Mouse (Mus musculus) thymus, postnatal 14 days (tissue): Measurements from ENCODE around the gene Gp1bb.

ENCODE experiments used
- DNase-seq: peaks from one replicate; pipeline ENCODE4 v3.0.0; 2021

The Gp1bb gene

DNA sequence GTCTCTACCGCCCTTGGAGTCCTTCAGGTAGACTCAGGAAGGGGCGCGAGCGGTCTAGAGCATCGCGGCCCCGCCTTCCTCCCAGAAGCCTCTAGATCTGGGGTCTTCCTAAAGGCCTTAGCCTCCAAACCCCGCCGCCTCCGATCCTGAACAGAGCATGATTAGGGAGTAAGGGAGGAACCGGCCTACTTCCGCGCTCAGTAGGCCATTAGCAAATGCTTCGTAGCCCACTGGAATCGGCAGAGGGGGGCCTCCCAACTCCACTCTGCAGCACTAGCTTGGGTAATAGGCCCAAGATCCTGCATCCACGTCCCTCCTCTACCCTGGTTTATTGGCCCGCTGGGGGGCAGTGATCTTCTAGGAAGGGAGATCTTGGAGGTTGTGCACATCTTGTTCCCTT is at the start of gene Gp1bb:
TSS of gene Gp1bb (minus strand) at position 385 of the 400 bp plus-strand sequence.
- no peak for DNase-seq

DNA sequence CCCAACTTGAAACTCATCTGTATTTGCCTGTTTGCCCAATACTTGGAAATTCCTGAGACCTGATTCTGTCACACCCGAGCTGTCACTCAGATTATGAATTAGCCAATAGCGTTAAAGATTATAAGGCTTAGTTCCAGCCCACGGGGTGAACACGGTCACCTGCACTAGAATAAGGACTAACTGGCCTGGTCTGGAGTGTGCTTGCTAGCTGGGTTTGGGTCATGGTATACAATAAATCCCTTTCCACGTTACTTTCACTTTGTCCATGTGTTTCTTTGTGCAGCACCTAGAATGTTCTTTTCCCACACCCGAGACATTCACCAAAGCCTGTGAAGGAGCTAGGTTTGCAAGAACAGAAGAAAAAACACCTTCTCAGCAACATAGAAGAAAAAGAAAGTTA is 47.7 kb upstream of the Gp1bb start:
- DNase-seq = no peak

DNA sequence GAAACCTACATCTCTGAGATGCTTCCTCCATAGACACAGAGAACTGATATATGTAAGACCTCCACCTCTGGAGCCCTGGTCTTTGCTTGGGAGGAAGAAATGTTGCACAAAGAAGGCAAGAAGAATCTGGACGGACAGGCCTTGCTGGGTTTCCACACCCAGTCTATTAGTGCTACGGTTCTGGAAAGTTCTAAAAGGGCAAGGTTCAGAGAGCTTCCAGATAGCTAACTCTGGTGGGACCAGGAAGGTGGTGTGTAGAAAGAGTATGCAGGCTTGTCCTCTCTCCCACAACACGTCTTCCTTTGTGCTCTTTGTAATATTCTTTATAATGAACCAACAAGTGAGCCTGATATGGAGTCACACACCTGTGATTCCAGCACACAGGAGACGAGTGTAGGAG is 36.4 kb upstream of the Gp1bb start:
- DNase-seq = no peak

DNA sequence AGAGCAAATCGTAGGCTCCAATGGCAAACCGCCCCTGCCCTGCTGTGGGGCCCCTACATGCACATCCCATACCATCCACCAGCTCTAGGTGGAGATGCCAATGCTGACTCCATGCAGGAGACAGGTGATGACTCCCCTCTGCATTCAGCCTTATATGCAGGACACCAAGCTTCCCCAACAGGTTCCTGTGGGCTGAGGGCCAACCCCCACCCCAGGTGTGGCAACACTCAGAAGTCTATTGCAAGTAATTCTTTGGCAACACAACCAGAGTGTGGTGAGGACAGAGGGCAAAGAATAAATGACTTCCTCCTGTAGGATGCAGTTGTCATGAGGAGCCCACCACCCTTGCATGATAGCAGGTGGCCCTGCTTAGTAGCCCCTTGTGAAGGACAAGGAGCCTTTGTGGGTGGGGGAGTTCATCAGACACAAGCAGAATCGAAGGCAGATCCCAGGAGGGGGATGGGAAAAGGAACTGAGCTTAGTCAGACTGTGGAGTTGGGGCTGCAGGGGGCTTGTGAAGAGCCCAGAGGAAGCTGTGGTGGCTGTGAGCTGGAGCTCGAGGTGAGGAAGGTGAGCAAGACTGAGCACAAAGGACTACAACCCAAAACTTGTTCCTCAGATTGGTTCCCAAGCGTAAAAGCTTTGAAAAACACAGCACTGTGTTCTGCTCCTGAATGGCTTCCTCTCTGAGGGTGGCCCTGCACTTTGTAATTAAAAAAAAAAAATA is 33.3 kb upstream of the Gp1bb start:
- DNase-seq = no peak

DNA sequence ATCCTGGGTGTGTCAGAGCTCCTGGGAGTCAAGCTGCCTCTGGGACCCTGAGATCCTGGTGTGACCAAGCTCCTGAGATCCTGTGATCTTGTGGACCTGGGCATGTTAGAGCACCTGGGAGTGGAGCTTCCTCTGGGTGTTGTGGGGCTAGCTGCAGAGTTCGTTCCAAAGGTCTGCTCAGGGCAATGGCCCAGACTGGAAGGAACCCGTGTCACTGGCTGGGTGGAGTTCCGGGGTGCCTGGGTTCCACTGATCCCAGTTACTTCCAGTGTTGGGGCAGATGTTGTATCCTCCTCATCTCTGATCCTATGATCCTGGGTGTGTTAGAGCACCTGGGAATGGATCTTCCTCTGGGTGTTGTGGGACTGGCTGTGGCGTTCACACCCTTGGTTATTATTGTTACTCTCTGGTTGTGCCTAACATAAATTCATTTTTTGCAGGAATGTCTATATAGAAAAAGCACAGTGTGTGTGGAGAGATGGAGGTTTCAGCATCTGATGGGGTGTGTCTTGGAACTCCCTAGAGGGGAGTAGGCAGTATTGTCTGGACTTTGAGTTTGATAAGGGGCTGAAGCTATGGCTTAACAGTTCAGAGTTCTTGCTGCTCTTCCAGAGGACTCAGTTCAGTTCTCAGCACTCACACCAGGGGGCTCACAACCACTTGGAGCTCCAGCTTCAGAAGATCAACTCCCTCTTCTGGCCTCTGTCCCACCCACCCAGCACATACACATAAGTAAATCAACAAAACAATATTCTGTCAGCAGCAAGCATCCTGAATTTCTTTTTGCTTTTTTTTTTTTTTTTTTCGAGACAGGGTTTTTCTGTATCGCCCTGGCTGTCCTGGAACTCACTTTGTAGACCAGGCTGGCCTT is 31.3 kb upstream of the Gp1bb start:
- DNase-seq = no peak

DNA sequence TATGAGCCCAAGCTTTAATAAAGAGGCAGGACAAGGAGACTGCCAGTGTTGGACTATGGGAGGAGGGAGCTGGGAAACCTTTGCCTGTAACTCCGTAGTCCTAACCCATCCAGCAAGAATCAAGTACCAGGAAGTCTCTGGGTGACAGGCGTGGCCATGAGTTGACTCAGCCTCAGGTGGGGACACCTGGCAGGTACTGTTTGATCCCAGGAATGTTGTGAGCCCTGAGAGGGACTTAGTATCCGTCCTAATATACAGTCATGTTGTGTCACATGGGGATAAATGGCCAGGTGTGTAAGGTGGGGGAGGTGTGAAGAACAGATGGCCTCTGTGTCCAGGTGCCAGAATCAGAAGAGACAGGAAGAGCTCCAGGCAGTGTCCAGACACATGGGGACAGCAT is 26.9 kb upstream of the Gp1bb start:
- DNase-seq = no peak

DNA sequence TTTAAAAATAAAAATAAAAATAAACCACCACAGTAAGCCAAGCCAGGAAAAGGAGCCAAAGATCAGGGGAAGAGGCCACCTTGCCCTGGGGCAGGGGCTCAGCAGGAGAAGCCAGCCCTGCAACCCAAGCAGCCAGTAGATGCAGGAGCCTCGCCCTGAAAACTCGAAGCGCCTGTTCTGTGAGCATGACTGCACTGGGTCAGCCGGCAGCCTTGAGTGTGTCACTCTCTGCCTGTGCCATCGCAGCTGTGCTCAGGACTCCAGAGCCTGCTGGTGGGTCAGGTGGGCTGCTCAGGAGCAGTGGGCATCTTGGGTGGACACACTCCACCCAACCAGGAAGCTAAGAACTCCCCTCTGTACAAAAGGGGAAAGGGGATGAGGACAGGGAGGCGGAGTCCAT is 23.1 kb upstream of the Gp1bb start:
- no peak for DNase-seq

DNA sequence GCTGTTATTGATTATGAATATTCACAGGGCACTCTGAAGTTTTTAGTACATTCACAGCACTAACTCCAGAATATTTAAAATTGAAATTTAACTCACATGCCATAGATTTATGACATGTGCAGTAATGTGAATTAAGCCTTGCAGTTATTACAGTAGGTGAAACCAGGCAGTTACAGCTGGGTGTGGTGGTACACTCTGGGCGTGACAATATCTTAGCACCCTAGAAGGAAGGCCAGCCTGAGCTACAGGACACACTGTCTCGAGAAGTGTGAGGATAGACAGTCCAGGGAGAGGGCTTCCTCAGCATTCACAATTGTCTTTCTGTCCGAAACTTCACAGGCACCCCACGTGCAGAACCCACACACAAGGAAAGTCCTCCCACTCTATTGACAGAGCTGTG is 22.3 kb upstream of the Gp1bb start:
- DNase-seq = no peak

DNA sequence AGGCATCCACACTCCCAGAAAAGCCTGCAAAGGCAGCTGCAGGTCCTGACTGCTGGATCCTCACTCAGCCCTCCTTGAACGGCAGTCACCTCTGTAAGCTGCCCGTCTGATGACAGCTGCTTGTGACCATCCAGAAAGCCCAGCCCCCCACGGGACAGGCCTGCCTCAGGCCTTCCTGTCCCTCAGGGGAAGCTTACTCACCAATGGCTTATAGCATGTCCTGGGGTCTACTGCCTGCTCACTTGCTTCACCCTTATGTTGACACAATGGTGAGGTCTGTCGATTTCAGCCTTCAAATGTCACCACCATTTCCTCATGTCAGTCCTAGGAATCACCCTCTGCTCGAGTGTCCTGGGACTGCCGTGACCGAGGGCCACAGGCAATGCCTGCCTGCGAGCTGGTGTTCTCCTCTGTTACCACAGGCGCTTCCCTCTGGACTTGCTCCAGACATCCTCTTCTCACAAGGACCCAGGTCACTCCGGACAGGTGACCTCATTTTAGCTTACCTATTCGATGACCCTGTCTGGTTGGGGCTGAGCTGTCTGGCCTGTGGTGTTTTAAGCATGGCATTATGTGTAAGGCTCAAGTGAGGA is 21.3 kb upstream of the Gp1bb start:
- no peak for DNase-seq

DNA sequence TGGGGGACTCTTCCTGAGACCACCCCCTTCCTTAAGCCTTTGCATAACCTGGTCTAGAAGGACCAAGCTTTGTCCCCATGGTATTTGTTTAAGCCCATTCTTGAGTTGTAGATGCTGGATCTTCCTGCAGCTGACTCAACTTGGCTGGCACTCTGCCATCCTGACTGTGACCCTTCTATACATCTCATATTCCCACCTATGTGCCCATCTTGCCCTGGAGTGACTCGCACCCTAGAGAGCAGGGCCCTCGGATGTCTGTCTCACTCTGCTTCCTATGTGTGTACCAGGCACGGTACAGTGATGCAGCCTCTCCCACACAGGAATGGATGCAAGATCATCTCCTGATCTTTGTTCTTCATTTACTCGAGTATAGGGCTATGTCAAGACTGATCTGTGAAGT is 20.7 kb upstream of the Gp1bb start:
- DNase-seq = no peak

DNA sequence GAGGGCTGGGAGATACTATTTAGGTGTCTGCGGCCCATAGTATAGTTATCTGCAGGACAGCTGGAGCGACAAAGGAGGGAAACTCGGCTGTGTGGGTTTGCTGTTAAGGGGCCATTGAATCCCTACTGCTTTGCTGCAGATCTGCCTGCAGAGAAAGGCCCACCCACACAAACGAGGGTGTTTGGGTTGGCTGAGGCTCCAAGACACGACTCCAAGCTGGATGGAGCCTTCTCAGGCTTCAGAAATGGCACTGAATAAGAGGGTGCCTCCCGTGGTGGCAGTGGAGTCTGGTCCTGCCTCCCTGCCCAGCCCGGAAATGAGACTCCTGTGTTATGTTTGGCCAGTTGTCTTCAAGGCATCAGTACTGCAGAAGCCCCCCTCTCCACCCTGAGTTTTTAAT is 20.1 kb upstream of the Gp1bb start:
- no peak for DNase-seq

DNA sequence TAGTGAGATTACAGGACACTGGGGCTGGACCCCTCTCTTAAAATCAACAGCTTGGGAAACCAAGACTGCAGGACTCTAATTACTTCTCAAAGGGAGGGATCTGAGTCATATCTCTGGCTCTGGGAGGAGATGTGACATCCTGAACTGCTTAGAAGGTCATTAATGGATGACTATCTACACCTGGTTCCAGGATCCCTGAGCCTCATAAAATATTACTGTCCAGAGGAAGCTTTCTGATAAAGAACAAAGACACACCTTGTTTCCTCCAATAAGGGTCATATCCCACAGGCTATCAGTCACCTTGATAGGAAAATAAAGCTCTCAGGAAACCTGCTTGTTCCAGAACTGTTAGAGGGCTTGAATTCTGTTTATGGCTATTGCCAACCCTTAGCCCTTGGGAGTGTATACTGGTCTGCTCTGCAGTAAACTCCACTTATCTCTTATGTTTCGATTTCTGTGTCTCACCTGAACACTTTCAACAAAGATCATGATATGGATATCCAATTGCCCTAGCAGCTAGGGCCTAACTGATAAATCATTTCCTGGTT is 17.3 kb upstream of the Gp1bb start:
- no peak for DNase-seq

DNA sequence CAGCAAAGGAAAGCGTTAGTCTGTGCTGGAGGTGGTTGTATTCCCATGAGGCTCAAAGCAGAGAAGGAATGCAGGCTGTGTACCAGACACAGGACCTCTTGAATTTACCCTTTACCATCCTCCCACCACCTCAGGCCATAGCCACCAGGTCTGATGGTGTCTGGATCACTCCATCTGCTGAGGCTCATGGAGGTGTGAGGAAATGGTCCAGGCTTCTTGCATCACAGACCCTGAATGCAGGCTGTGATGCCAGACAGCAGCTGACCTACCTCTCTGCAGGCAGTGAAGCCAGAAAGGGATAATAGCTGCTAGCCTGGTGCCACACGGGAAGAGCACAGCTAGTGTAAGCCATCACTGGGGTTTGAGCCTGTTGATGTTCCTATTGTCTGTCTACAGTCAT is 16.2 kb upstream of the Gp1bb start:
- no peak for DNase-seq

DNA sequence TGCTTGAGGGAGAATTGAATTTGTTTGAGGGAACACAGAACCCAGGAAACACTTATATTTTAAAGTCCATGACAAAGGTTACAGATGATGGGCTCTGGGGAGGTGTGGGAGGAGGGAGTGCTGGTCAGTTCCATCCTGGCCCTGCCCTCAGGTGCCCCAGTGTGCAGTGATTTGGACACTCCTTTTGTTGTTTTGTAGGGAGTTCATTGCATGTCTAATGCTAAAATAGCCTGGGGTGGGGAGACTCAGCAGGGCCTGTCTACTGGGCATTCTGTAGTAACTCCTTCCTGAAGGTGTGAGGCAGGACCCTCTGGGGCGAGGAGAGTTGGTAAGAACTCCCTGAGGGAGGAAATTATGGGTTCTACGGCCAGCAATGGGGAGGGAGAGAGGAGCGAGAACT is 14.6 kb upstream of the Gp1bb start:
- no peak for DNase-seq

DNA sequence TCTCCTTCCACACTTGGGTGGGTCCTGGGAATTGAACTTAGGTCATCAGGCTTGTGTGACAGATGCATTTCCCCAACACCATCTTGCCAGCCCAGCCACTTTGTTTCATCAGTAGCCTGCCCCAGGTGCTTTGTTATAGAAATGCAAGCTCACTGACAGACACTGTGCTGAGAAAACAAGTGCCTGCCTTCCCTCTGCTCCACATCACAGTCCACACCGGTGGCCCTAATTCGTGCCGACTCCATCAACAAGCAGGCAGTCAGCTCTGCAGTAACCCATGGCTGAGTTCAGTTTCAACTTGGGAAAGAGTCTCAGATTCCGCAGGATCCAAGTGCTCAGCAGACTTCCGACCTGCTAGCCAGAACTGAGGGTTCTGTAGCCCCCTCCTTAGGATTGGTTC is 14.2 kb upstream of the Gp1bb start:
- no peak for DNase-seq

DNA sequence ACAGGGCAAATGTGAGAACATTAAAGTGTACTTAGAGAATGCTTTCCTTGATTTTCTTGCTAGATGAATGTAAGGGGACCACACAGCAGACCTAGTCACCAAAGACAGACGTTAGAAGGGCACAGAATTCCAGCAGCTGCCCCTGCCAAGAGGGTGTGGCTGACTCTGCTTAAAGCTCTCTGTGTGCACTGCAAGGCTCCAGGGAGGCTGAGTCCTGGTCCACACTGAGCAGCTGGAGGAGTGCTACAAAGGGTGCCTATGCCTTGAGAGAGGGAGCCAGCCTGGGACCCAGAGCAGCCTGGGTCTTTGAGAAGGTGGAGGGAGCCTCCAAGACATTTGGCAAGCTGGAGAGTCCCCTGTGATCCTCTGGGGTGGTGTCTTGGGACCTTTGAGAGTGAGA is 11.1 kb upstream of the Gp1bb start:
- DNase-seq = no peak

DNA sequence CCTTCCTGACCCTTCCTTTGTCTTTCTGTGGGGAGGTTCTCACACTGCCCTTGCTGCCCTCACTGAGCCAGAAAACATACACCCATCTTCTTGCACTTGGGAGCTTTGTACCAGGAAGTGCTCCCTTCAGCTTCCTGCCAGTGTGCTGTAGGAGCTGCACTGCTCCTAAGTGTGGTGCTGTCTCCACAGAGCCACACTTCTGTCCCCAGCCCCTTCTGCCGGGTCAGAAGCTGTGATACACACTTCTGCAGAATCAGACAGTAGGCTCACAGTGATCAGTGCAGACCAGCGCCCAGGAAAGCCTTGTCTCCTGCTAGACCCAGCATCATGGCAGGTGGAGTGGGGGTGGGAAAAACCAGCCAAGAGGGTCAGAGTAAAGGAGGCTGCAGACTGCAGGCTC is 10.6 kb upstream of the Gp1bb start:
- DNase-seq = no peak

DNA sequence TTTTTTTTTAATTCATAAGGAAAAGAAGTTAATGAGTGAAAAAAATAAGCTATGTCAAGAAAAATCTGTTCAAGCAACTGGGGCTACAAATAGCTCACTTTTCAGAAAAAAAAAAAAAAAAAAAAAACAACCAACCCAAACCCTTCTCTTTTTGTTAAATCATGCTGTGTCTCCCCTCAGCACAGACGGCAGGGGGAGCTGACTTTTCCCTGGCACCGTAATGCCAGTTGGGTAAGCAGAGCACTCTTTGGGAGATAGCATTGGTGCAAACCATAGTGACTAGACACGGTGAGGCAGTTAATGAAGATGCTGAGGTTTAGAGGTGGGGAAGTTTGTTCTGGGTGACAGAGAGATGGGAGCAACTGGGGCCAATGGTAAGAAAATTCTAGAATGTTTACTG is 9.9 kb upstream of the Gp1bb start:
- no peak for DNase-seq

DNA sequence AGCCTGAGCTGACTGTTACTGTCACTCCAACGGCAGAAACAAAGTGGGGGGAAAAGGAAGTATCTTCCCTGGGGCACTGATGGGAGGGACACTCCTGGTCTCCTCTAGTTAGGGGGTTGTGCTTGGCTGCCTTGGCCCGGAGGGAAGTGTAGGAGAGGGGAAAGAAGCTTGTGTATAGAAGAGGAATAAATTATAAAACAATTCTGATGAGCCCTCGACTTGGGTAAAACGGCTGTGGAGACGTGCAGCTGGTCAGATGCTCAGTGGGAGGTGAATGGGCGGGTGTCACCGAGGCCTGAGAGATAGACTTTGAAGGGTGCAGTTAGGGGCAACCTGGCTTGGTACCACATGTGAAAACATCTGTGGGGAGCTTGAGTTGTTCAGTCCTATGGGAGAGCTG is 8.9 kb upstream of the Gp1bb start:
- DNase-seq = no peak

DNA sequence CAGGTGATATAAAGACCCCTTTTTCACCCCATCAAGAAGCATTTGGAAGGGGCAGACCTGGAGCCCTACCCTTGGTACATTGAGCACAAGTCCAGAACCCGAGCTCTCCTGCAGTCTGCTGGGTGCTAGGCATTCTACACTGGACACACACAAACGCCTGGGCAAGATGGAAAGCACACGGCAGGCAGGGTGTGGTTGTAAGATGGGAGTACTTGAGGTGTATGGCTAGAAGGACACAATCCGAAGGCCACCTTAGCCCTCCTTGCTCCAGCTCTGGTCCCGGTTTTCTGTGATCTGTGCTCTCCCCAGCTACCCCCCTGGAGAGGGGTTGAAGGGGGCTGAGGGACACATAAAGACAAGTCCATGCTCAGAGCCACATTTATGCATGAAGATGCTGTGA is 8.1 kb upstream of the Gp1bb start:
- DNase-seq = no peak

DNA sequence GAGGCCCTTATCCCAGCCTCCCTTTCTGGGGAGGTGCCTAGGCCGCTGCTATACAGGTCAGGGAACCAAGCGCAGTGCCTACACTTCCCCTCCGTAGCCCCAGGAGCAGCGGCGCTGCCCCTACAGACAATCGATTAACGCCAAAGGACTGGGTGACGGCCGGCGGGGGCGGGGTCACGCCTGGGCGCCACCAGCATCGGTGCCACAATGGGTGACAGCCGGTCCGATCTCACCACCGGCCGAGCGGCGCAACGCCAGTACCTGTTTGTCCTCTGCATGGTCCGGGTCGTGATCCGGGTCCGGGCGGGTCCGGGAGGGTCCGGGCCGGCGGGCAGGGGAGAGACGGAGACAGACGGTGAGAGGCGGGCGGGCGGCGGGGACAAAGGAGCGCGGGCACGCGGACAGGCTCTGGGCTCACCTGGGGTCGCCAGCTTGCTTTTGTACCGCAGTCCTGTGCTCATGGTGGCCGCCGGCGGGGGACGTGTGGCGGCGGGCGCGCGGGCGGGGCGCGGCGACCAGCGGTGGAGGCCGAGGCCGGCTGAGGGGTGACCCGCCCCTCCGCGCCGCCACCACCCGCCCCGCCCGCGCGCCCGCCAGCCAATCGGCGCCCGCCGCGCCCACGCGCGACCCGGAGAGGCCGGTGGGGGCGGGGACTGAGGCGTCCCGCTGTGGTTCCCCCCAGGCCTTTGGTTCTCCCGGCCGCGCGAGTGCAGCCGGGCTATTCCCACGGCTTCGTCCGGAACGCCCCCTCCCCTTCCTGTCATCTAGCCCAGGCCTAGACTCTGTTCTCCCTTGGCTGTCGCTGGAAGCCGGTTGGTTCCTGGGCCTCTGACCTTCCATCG is 7.4 kb upstream of the Gp1bb start, which contains the start of gene Sept5:
TSS of gene Sept5 (minus strand) at position 565 of the 842 bp plus-strand sequence.
- peak; percentile 46 for DNase-seq

DNA sequence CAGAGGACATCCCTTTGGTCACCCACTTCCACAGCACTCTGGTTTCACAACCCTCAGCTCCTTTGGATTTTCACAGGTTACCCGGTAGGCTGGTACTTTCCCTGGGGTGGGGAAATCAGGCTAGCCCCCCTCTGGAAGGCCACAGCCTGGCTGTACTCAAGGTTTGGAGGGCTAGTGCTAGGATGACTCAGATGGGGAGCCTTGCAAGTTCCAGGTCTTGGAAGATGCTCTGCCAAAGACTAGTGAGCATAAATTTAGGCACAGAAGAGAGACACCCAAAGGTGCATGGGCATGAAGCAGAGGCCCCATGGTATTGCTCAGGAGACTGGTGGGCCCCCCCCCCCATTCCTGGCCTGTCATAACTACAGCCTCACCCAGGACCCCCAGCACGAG is 6.7 kb upstream of the Gp1bb start:
- DNase-seq = no peak
